Mouse (Mus musculus): Measurements from ENCODE around the gene Plekhm2.

- TF ChIP-seq CTCF (IDR thresholded peaks at IDR 0.05; ENCODE audit: extremely low read depth, insufficient read depth, low read length) = no peak
- TF ChIP-seq POLR2A (IDR thresholded peaks at IDR 0.05; ENCODE audit: extremely low read depth, insufficient read depth, low read length) = no peak
Observed at GRCm38 (mm10) chr4:141604493-141604892, 60.2 kb downstream of the Plekhm2 start.
